Mouse (Mus musculus) neural tube, embryonic 14.5 days (tissue): ENCODE measurements at regions not wholly inside any gene's neighbourhood (a gene's known extent, or its start where the extent isn't known, plus 50 kb on each side); places are given as distances from the start of the nearest gene placed in this dataset.
"Not testable (repeated sequence)": the region's sequence is repeated elsewhere in the genome, so short reads cannot be mapped to it uniquely, and the experiment has no call there.

Experiments
- ATAC-seq: fragments of 200-750 bp; cut with Nextera tagmentation; 2 replicates; pipeline ENCODE4 v1.8.0; 2017; ENCODE audit warnings: low read depth, mild to moderate bottlenecking, moderate TSS enrichment, moderate library complexity
- H3K27ac ChIP-seq: fragments of 300-500 bp; sonication (generic); 2 replicates; pipeline ENCODE4 v1.5.1; 2014; ENCODE audit warnings: low read depth, mild to moderate bottlenecking, control low read depth, low read length, moderate library complexity, mixed read lengths
- H3K27me3 ChIP-seq: fragments of 300-500 bp; sonication (generic); 2 replicates; pipeline ENCODE4 v1.6.1; 2014; ENCODE audit warnings: low read length; ENCODE audit not compliant: control insufficient read depth, insufficient read depth
- H3K36me3 ChIP-seq: fragments of 300-500 bp; sonication (generic); 2 replicates; pipeline ENCODE4 v1.6.1; 2014; ENCODE audit warnings: low read length, mixed read lengths; ENCODE audit not compliant: control insufficient read depth, insufficient read depth
- H3K4me1 ChIP-seq: fragments of 300-500 bp; sonication (generic); 2 replicates; pipeline ENCODE4 v1.6.1; 2014; ENCODE audit warnings: low read length; ENCODE audit not compliant: control insufficient read depth, insufficient read depth
- H3K4me2 ChIP-seq: fragments of 300-500 bp; sonication (generic); 2 replicates; pipeline ENCODE4 v1.6.1; 2014; ENCODE audit warnings: mild to moderate bottlenecking, low read depth, low read length, control low read depth
- H3K4me3 ChIP-seq: fragments of 300-500 bp; sonication (generic); 2 replicates; pipeline ENCODE4 v1.5.1; 2014; ENCODE audit warnings: low read depth, low read length, control low read depth, mixed read lengths
- H3K9ac ChIP-seq: fragments of 300-500 bp; sonication (generic); replicated peaks from 2 replicates; pipeline ENCODE4 v1.6.1; 2014; ENCODE audit warnings: low read depth, mild to moderate bottlenecking, control low read depth, low read length, mixed read lengths
- H3K9me3 ChIP-seq: fragments of 300-500 bp; sonication (generic); 2 replicates; pipeline ENCODE4 v1.6.1; 2016; ENCODE audit warnings: low read length; ENCODE audit not compliant: control insufficient read depth
- WGBS: fragments of 180-500 bp; shearing (Covaris S2); extraction: QIAGEN DNeasy Blood & Tissue Kit; methylation state at CpG from one replicate; pipeline ENCODE4 v1.1.7; 2014; 5-methylcytosine and 5-hydroxymethylcytosine counted together

GRCm38 (mm10) chr11:16627294-16628085 is 119.2 kb upstream of the Sec61g start:
- no peaks in the 10 kb centered on the region for H3K36me3 ChIP-seq
- no peak overlapping the region for H3K4me3 ChIP-seq
- no peaks in the 10 kb centered on the region for H3K4me1 ChIP-seq
- ATAC-seq: peak; percentile 94
- WGBS: 63% methylated on average over 7 of the region's 7 CpGs
- no peak overlapping the region for H3K27ac ChIP-seq
- H3K27me3 ChIP-seq: no peaks in the 10 kb centered on the region
- no peak overlapping the region for H3K9ac ChIP-seq
- no peak overlapping the region for H3K4me2 ChIP-seq
- H3K9me3 ChIP-seq: no peaks in the 10 kb centered on the region

DNA sequence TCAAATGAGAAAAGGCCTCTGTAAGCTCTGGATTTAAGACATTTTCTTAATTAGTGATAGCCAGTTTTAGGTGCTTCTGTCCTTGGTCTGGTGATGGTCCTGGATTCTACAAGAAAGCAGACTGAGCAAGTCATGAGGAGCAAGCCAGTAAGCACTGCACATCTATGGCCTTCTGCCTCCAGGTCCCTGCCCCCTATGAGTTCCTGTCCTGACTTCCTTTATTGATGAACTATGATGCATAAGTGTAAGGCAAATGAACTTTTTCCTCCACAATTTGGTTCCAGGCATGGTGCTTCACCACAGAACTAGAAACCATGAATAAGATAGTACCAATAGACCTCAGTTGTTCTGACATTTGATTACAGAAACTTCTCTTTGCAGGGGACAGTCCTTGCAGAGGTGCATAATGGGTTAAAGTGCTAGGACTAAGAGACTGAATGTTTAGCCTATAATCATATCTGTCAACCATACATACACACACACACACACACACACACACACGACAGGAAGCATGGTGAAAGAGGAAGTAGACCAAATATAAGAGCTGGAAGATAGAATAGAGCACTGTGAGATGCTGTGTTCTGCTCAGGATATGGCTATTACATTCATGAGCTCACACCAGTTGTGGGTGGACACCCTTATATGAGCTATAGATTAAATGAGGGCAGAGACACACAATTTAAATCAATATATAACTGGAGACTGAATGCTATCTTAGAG is 121.3 kb upstream of the Sec61g start:
- WGBS: 72% methylated on average over 1 of the region's 1 CpGs
- no peak for ATAC-seq
- Histone ChIP-seq H3K4me1 (no peaks in the 10 kb centered on the region), H3K9ac (no peak overlapping the region), H3K27ac (no peak overlapping the region), H3K36me3 (no peaks in the 10 kb centered on the region), H3K9me3 (no peaks in the 10 kb centered on the region), H3K27me3 (no peaks in the 10 kb centered on the region), H3K4me3 (no peak overlapping the region), H3K4me2 (no peak overlapping the region)

GRCm38 (mm10) chr11:16635796-16636195 is 116.2 kb upstream of the Egfr start:
- H3K4me3 ChIP-seq, H3K4me1 ChIP-seq, H3K4me2 ChIP-seq, H3K36me3 ChIP-seq, ATAC-seq, H3K27ac ChIP-seq, H3K9me3 ChIP-seq, H3K9ac ChIP-seq, H3K27me3 ChIP-seq: not testable (repeated sequence)
- WGBS: 93% methylated on average over 11 of the region's 11 CpGs

DNA sequence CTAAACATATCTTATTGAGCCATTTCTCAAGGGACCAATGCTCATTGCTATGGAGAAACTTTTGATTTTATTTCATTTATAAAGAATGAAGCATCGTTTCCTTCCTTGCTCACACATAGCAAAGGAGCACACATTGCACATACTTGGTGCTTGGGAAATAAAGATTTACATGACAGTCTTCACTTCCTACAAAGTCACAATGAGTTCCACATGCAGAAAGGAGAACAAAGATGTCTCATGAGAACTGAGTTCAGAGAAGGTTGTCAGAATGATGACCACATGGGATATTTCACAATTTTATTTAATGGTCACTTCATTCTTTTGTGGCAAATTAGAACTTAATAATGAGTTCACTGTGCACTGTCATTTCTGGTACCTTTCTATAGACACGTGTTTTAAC is 114.3 kb upstream of the Egfr start:
- H3K27ac ChIP-seq: no peak overlapping the region
- no peaks in the 10 kb centered on the region for H3K27me3 ChIP-seq
- H3K4me2 ChIP-seq: no peak overlapping the region
- WGBS: 90% methylated on average over 2 of the region's 2 CpGs
- no peak for ATAC-seq
- H3K9me3 ChIP-seq: no peaks in the 10 kb centered on the region
- H3K36me3 ChIP-seq: no peaks in the 10 kb centered on the region
- H3K4me3 ChIP-seq: no peak overlapping the region
- no peak overlapping the region for H3K9ac ChIP-seq
- no peaks in the 10 kb centered on the region for H3K4me1 ChIP-seq

- Histone ChIP-seq H3K36me3 (no peaks in the 10 kb centered on the region), H3K4me2 (no peak overlapping the region), H3K9me3 (no peaks in the 10 kb centered on the region), H3K4me3 (no peak overlapping the region), H3K9ac (no peak overlapping the region), H3K4me1 (no peaks in the 10 kb centered on the region), H3K27ac (no peak overlapping the region), H3K27me3 (no peaks in the 10 kb centered on the region)
- WGBS: 90% methylated on average over 4 of the region's 4 CpGs
- no peak for ATAC-seq
These were observed 113.7 kb upstream of the Egfr start for GRCm38 (mm10) chr11:16638349-16638748.

DNA sequence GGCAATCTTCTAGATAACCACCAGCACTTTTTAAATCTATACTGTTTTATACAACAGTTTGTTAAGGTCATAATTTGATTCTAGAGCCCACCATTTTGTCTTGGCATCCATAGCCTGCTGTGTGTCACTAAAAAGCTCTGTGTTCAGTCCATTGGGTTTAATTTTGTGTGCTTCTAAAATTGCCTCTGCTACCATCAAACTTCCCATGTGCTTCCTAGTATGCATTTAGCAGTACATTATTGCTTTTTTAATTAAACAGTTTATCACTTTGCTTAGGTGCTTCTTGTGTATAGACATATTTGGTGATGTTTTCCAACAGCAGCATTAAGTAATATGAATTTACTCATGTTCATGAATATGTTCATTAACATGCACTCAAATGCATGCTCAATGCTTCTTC is 102.4 kb upstream of the Egfr start:
- no peaks in the 10 kb centered on the region for H3K9me3 ChIP-seq
- no peak overlapping the region for H3K4me3 ChIP-seq
- H3K27ac ChIP-seq: no peak overlapping the region
- peak; percentile 54; the same call in 1 of the 2 replicates for ATAC-seq
- no peak overlapping the region for H3K4me2 ChIP-seq
- H3K4me1 ChIP-seq: no peaks in the 10 kb centered on the region
- H3K36me3 ChIP-seq: no peaks in the 10 kb centered on the region
- no peak overlapping the region for H3K9ac ChIP-seq
- no peaks in the 10 kb centered on the region for H3K27me3 ChIP-seq

GRCm38 (mm10) chr11:16663806-16664205 is 88.2 kb upstream of the Egfr start:
- Histone ChIP-seq H3K9ac (no peak overlapping the region), H3K4me3 (no peak overlapping the region), H3K27ac (no peak overlapping the region), H3K9me3 (no peaks in the 10 kb centered on the region), H3K4me1 (no peaks in the 10 kb centered on the region), H3K27me3 (no peaks in the 10 kb centered on the region), H3K36me3 (no peaks in the 10 kb centered on the region), H3K4me2 (no peak overlapping the region)
- WGBS: 75% methylated on average over 3 of the region's 3 CpGs
- no peak for ATAC-seq

DNA sequence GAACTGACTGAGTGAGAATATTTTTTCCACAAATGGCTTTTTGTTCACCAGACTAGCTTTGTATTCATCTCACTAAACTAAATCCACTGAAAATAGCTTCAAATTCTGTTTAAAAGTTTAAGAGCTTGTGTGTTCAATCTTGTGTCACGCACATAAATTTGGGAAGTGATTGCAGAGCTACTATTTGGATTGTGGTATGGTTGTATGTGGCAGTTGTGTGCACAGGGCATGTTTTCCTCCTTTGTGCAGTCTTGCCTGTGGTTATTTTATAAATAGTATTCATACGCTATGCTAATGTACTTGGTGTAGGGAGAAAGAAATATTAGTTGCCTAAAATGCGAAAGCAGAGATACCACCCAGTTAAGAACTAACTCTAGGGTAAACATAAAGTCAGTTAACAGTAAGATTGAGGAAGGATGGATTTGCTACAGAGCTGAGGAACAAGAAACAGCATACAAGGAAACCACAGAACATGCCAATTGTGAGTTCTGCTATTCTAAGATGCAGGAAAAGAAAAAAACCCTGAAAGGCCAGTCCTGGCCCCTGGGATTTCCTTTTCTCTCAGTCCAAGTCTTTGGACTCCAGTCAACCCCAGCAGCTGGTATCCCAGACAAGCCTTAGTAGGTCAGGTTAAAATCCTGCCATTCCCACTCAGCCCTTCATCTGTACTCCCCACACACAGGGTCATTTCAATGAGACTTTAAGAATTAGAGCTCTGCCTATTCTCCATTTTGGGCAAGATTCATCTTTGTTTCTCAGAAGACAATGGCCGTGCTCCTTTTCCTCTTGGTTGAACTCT is 82.4 kb upstream of the Egfr start:
- H3K27me3 ChIP-seq: no peaks in the 10 kb centered on the region
- WGBS: 91% methylated on average over 4 of the region's 4 CpGs
- H3K4me1 ChIP-seq: no peaks in the 10 kb centered on the region
- H3K9me3 ChIP-seq: no peaks in the 10 kb centered on the region
- no peaks in the 10 kb centered on the region for H3K36me3 ChIP-seq
- no peak overlapping the region for H3K9ac ChIP-seq
- H3K27ac ChIP-seq: no peak overlapping the region
- no peak overlapping the region for H3K4me2 ChIP-seq
- no peak for ATAC-seq
- no peak overlapping the region for H3K4me3 ChIP-seq

GRCm38 (mm10) chr11:16670282-16670681 is 81.7 kb upstream of the Egfr start:
- H3K9ac ChIP-seq: no peak overlapping the region
- no peaks in the 10 kb centered on the region for H3K27me3 ChIP-seq
- no peaks in the 10 kb centered on the region for H3K36me3 ChIP-seq
- H3K4me2 ChIP-seq: no peak overlapping the region
- no peak for ATAC-seq
- H3K4me3 ChIP-seq: no peak overlapping the region
- H3K9me3 ChIP-seq: no peaks in the 10 kb centered on the region
- WGBS: 89% methylated on average over 1 of the region's 1 CpGs
- H3K27ac ChIP-seq: no peak overlapping the region
- H3K4me1 ChIP-seq: no peaks in the 10 kb centered on the region
